Mouse (Mus musculus): Measurements from ENCODE around the gene Rpa1. TPM values are rescaled to one million over a fixed set of nuclear protein-coding genes. Genes with fewer than 3 reads are reported as not detected.

Gene Rpa1
- 100 to 1,000 TPM; 126 to 149 TPM for polyA plus RNA-seq (2017; shearing (Covaris generic))

DNA sequence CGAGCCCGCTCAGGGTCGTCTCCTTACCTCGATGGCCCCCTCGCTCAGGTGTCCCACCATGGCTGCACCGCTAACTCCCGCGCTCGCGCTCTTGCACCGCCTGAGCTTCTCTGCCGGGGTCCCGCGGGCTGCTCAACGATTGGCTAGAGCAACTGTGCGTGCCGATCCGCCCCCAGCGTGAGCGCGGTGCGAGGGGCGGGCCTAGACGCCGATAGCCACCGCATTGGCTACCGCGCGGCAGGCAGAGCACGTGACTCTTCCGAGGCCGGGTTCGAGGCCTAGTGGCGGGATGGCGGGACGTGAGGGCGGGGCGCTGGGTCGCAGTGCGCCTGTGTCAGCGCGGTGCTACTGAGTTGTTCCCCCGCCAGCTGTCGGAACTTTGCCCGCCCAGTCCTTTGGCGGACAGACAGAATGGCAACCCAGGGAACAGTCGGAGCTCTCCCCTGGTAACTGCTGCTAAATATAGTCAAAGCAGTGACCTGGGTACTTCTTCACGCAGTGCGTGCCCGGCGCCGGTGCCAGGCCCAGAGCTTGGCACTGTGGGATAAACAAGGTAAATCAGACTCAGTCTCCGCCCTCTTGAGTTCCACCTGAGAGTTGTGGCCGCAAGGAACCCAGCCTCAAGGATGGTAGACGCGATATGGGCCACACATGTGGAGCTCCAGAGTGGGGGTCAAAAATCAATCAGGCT is at the start of gene Rpa1, which contains the start of gene Smyd4:
TSS of gene Rpa1 (minus strand) at position 126 of the 691 bp plus-strand sequence.
TSS of gene Smyd4 (plus strand) at position 235 of the 691 bp plus-strand sequence.

Other genes starting within 250 kb of the Rpa1 start
- 1 to 10 TPM in 1 of 2 experiments, under 1 TPM in 1; 0.28 to 4.8 TPM for gene Hic1, start 178.8 kb downstream of the Rpa1 start, polyA plus RNA-seq (2017; shearing (Covaris generic))
- gene Ovca2, start 169.5 kb downstream of the Rpa1 start, polyA plus RNA-seq (2017; shearing (Covaris generic)), result 10 to 100 TPM; 35.0 to 44.0 TPM
- gene Dph1, start 157.1 kb downstream of the Rpa1 start, polyA plus RNA-seq (2017; shearing (Covaris generic)), result 10 to 100 TPM; 10.6 to 15.2 TPM
- gene Rtn4rl1, start 154.5 kb downstream of the Rpa1 start, polyA plus RNA-seq (2017; shearing (Covaris generic)), result 10 to 100 TPM; 10.2 to 20.9 TPM
- 10 to 100 TPM; 12.9 to 15.4 TPM for gene Smyd4, start 109 bp upstream of the Rpa1 start, polyA plus RNA-seq (2017; shearing (Covaris generic))
- 1 to 10 TPM; 2.2 to 2.9 TPM for gene Serpinf1, start 74.4 kb upstream of the Rpa1 start, polyA plus RNA-seq (2017; shearing (Covaris generic))
- under 1 TPM in 1 of 2 experiments, not detected in 1; 0.16 TPM for gene Serpinf2, start 91.3 kb upstream of the Rpa1 start, polyA plus RNA-seq (2017; shearing (Covaris generic))
- 10 to 100 TPM in 1 of 2 experiments, 1 to 10 TPM in 1; 6.4 to 20.4 TPM for gene Wdr81, start 106.4 kb upstream of the Rpa1 start, polyA plus RNA-seq (2017; shearing (Covaris generic))
- 1 to 10 TPM; 1.8 to 4.8 TPM for gene Tlcd2, start 113.4 kb upstream of the Rpa1 start, polyA plus RNA-seq (2017; shearing (Covaris generic))
- gene Prpf8, start 138.5 kb upstream of the Rpa1 start, polyA plus RNA-seq (2017; shearing (Covaris generic)), result 10 to 100 TPM; 30.8 to 46.5 TPM
- gene Rilp, start 161.8 kb upstream of the Rpa1 start, polyA plus RNA-seq (2017; shearing (Covaris generic)), result not detected
- gene Scarf1, start 165.2 kb upstream of the Rpa1 start, polyA plus RNA-seq (2017; shearing (Covaris generic)), result 1 to 10 TPM in 1 of 2 experiments, under 1 TPM in 1; 0.89 to 1.2 TPM
- gene Slc43a2, start 183.4 kb upstream of the Rpa1 start, polyA plus RNA-seq (2017; shearing (Covaris generic)), result 10 to 100 TPM; 29.9 to 75.0 TPM
- 100 to 1,000 TPM; 352 to 377 TPM for gene Pitpna, start 239.8 kb upstream of the Rpa1 start, polyA plus RNA-seq (2017; shearing (Covaris generic))